Mouse (Mus musculus) CH12.LX (cell line): ENCODE data around the gene Pef1. TPM values are rescaled to one million over a fixed set of nuclear protein-coding genes. Genes with fewer than 3 reads are reported as not detected.

ENCODE experiments used
- DNase-seq: peaks from one replicate; pipeline ENCODE4 v3.0.0-alpha.2; 2013; ENCODE audit errors: extremely low read depth
- H3K27ac ChIP-seq: 2 replicates; pipeline ENCODE4 v1.5.1; 2012; ENCODE audit warnings: low read depth, mild to moderate bottlenecking, control low read depth, moderate library complexity; ENCODE audit not compliant: insufficient read depth
- H3K27me3 ChIP-seq: replicated peaks from 2 replicates; pipeline ENCODE3; 2012; ENCODE audit warnings: inconsistent platforms
- H3K36me3 ChIP-seq, 2 experiments: replicated peaks in 1 of 2; 2 replicates each; pipeline versions ENCODE3 to v1.6.1; 2012; ENCODE audit warnings: inconsistent platforms in 1 of 2, low read length in 1 of 2, mild to moderate bottlenecking in 1 of 2, mixed read lengths in 1 of 2, moderate library complexity in 1 of 2; ENCODE audit not compliant: control insufficient read depth in 1 of 2, insufficient read depth in 1 of 2
- H3K4me1 ChIP-seq, 2 experiments: 2 replicates each; pipeline ENCODE4 v1.6.1; 2012; ENCODE audit warnings: inconsistent platforms in 1 of 2, moderate library complexity in 1 of 2; ENCODE audit not compliant: insufficient read depth in 2 of 2, control insufficient read depth in 1 of 2
- H3K4me2 ChIP-seq: 2 replicates; pipeline ENCODE4 v1.6.1; 2012; ENCODE audit warnings: low read depth, mild to moderate bottlenecking, control low read depth; ENCODE audit not compliant: poor library complexity, insufficient read depth, severe bottlenecking
- H3K4me3 ChIP-seq, 3 experiments: fragments of 150-350 bp in 1 of 3; sonication (generic) in 1 of 3; replicated peaks in 1 of 3; 2 replicates each; pipeline versions ENCODE3 to v1.5.1; 2011 to 2012; ENCODE audit warnings: low read depth in 2 of 3, low read length in 2 of 3, mild to moderate bottlenecking in 2 of 3, moderate library complexity in 2 of 3, control low read depth in 1 of 3, improper control_type of control experiment in 1 of 3, inconsistent platforms in 1 of 3, mixed read lengths in 1 of 3; ENCODE audit not compliant: poor library complexity in 1 of 3
- H3K79me2 ChIP-seq: replicated peaks from 2 replicates; pipeline ENCODE4 v1.6.1; 2012; ENCODE audit warnings: mild to moderate bottlenecking, moderate library complexity; ENCODE audit not compliant: control insufficient read depth, poor library complexity, insufficient read depth, severe bottlenecking; ENCODE audit errors: extremely low read depth
- H3K9ac ChIP-seq: 2 replicates; pipeline ENCODE4 v1.6.1; 2012; ENCODE audit warnings: low read depth, mild to moderate bottlenecking, control low read depth, moderate library complexity; ENCODE audit not compliant: insufficient read depth
- H3K9me3 ChIP-seq: replicated peaks from 2 replicates; pipeline ENCODE3; 2012; ENCODE audit warnings: low read length, inconsistent platforms, mixed read lengths
- BHLHE40 ChIP-seq: IDR thresholded peaks from 2 replicates; pipeline ENCODE4 v1.6.1; 2011; ENCODE audit warnings: mild to moderate bottlenecking, low read depth, low read length, improper control_type of control experiment
- CHD1 ChIP-seq: IDR thresholded peaks from 2 replicates; pipeline ENCODE4 v1.6.1; 2012; ENCODE audit warnings: low read depth, low read length, improper control_type of control experiment, inconsistent platforms
- CHD2 ChIP-seq: IDR thresholded peaks from 2 replicates; pipeline ENCODE4 v1.6.1; 2011; ENCODE audit warnings: low read length, improper control_type of control experiment
- CTCF ChIP-seq, 2 experiments: IDR thresholded peaks in 1 of 2; conservative IDR thresholded peaks in 1 of 2; 2 replicates each; pipeline ENCODE4 v1.5.1; 2011 to 2012; ENCODE audit warnings: low read depth in 2 of 2, low read length in 2 of 2, improper control_type of control experiment in 1 of 2, inconsistent platforms in 1 of 2, mild to moderate bottlenecking in 1 of 2, moderate library complexity in 1 of 2
- E2F4 ChIP-seq: IDR thresholded peaks from 2 replicates; pipeline ENCODE4 v1.6.1; 2011; ENCODE audit warnings: low read depth, low read length, improper control_type of control experiment; ENCODE audit not compliant: insufficient replicate concordance
- ELF1 ChIP-seq: IDR thresholded peaks from 2 replicates; pipeline ENCODE4 v1.6.1; 2014; ENCODE audit warnings: low read depth, mild to moderate bottlenecking, inconsistent platforms, low read length, improper control_type of control experiment
- ETS1 ChIP-seq: conservative IDR thresholded peaks from 2 replicates; pipeline ENCODE4 v1.6.1; 2012; ENCODE audit warnings: low read depth, mild to moderate bottlenecking, inconsistent platforms, low read length, improper control_type of control experiment, moderate library complexity
- HCFC1 ChIP-seq: IDR thresholded peaks from 2 replicates; pipeline ENCODE4 v1.6.1; 2012; ENCODE audit warnings: low read depth, mild to moderate bottlenecking, inconsistent platforms, low read length, improper control_type of control experiment
- IRF4 ChIP-seq: IDR thresholded peaks from 2 replicates; pipeline ENCODE4 v1.6.1; 2014; ENCODE audit warnings: low read depth, mild to moderate bottlenecking, inconsistent platforms, low read length, improper control_type of control experiment
- JUN ChIP-seq: IDR thresholded peaks from 2 replicates; pipeline ENCODE4 v1.6.1; 2011; ENCODE audit warnings: low read depth, mild to moderate bottlenecking, low read length, improper control_type of control experiment, moderate library complexity; ENCODE audit not compliant: insufficient read depth
- MAZ ChIP-seq: IDR thresholded peaks from 2 replicates; pipeline ENCODE4 v1.6.1; 2012; ENCODE audit warnings: low read depth, mild to moderate bottlenecking, inconsistent platforms, low read length, improper control_type of control experiment, moderate library complexity
- MXI1 ChIP-seq: IDR thresholded peaks from 2 replicates; pipeline ENCODE4 v1.6.1; 2011; ENCODE audit warnings: mild to moderate bottlenecking, low read depth, low read length, improper control_type of control experiment
- NELFE ChIP-seq: IDR thresholded peaks from 2 replicates; pipeline ENCODE4 v1.6.1; 2011; ENCODE audit warnings: low read depth, low read length, improper control_type of control experiment
- POLR2A ChIP-seq: IDR thresholded peaks from 2 replicates; pipeline ENCODE4 v1.6.1; 2011; ENCODE audit warnings: low read depth, mild to moderate bottlenecking, improper control_type of control experiment, low read length
- POLR2AphosphoS2 ChIP-seq: IDR thresholded peaks from 2 replicates; pipeline ENCODE4 v1.6.1; 2011; ENCODE audit warnings: low read depth, low read length, improper control_type of control experiment
- RAD21 ChIP-seq: IDR thresholded peaks from 2 replicates; pipeline ENCODE4 v1.6.1; 2011; ENCODE audit warnings: low read depth, mild to moderate bottlenecking, low read length, improper control_type of control experiment, moderate library complexity
- RCOR1 ChIP-seq: conservative IDR thresholded peaks from 2 replicates; pipeline ENCODE4 v1.6.1; 2012; ENCODE audit warnings: low read depth, mild to moderate bottlenecking, inconsistent platforms, low read length, improper control_type of control experiment
- SIN3A ChIP-seq: IDR thresholded peaks from 2 replicates; pipeline ENCODE4 v1.6.1; 2012; ENCODE audit warnings: low read length, improper control_type of control experiment, inconsistent platforms
- SMC3 ChIP-seq: IDR thresholded peaks from 2 replicates; pipeline ENCODE4 v1.6.1; 2011; ENCODE audit warnings: low read depth, low read length, improper control_type of control experiment
- TCF12 ChIP-seq: IDR thresholded peaks from 2 replicates; pipeline ENCODE4 v1.6.1; 2014; ENCODE audit warnings: low read depth, mild to moderate bottlenecking, inconsistent platforms, low read length, improper control_type of control experiment
- UBTF ChIP-seq: IDR thresholded peaks from 2 replicates; pipeline ENCODE4 v1.6.1; 2012; ENCODE audit warnings: low read depth, mild to moderate bottlenecking, inconsistent platforms, low read length, improper control_type of control experiment, moderate library complexity
- ZKSCAN1 ChIP-seq: IDR thresholded peaks from 2 replicates; pipeline ENCODE4 v1.6.1; 2012; ENCODE audit warnings: low read depth, inconsistent platforms, low read length, improper control_type of control experiment, borderline replicate concordance
- ZMIZ1 ChIP-seq: IDR thresholded peaks from 2 replicates; pipeline ENCODE4 v1.6.1; 2012; ENCODE audit warnings: low read depth, mild to moderate bottlenecking, inconsistent platforms, low read length, improper control_type of control experiment
- dilution Hi-C: fragments of 300-500 bp; cut with MboI; formaldehyde crosslinking; loops from 2 replicates; pipeline ENCODE4 v1.14.3; 2020; ENCODE audit warnings: low sequenced_read_pairs; ENCODE audit not compliant: extremely low pct_unique_long_range_greater_than_20kb, extremely low pct_ligation_motif_present
- in situ Hi-C: fragments of 300-500 bp; cut with MboI; formaldehyde crosslinking; loops from 3 replicates; pipeline ENCODE4 v1.14.3; 2019; ENCODE audit warnings: low sequenced_read_pairs, low pct_ligation_motif_present, low pct_unique_long_range_greater_than_20kb, mixed read lengths
- polyA plus RNA-seq: library from polyadenylated mRNA; unstranded; fragments of >175 nt; gene quantifications from 2 replicates; pipeline ENCODE4 v1.2.1, GENCODE M21; 2012; ENCODE audit warnings: low read depth; ENCODE audit not compliant: insufficient read length
- total RNA-seq, 2 experiments: library from RNA; depleted of rRNA; stranded (reverse); fragments of 300-350 nt in 1 of 2; fragments of >200 nt in 1 of 2; gene quantifications; 2 replicates each; pipeline ENCODE4 v1.2.3; 2012 to 2014

Gene Pef1
- total and polyA plus RNA-seq, 3 experiments: 26.2 to 38.6 (median 32.5) TPM

GRCm38 (mm10) chr4:130125164-130125563 is 22.8 kb downstream of the Pef1 start:
- Histone ChIP-seq H3K27ac (no peak overlapping the region), H3K4me1 (no peaks in the 10 kb centered on the region), H3K4me3 (no peak overlapping the region), H3K79me2 (no peaks in the 10 kb centered on the region), H3K9ac (no peak overlapping the region), H3K27me3 (no peaks in the 10 kb centered on the region), H3K36me3 (peaks cover 59 to 82% of the 10 kb centered on the region in 2 experiments), H3K9me3 (no peaks in the 10 kb centered on the region), H3K4me2 (no peak overlapping the region)
- TF ChIP-seq RAD21 (no peak), SMC3 (no peak), CHD1 (no peak), SIN3A (no peak), ETS1 (no peak), RCOR1 (no peak), JUN (no peak), CTCF (conservative IDR thresholded peaks at IDR 0.05 in 1 of 2, IDR thresholded peaks at IDR 0.05 in 1 of 2; ENCODE audit: low read depth in 2 of 2, low read length in 2 of 2) (no peak), UBTF (no peak), ZKSCAN1 (no peak), POLR2A (no peak), POLR2AphosphoS2 (no peak), E2F4 (no peak), CHD2 (no peak), ZMIZ1 (no peak), MXI1 (no peak), IRF4 (no peak), MAZ (no peak), HCFC1 (no peak), NELFE (no peak)
- in situ Hi-C loops (no loop called here), dilution Hi-C loops (no loop called here)
- no peak for DNase-seq

- H3K9me3 ChIP-seq: no peaks in the 10 kb centered on the region
- no peaks in the 10 kb centered on the region for H3K4me1 ChIP-seq
- no peak overlapping the region for H3K4me2 ChIP-seq
- H3K9ac ChIP-seq: no peak overlapping the region
- dilution Hi-C loops: no loop called here
- no peak for DNase-seq
- no peak for TF ChIP-seq ELF1
- no peak for TF ChIP-seq CHD1
- no peak for TF ChIP-seq JUN
- TF ChIP-seq BHLHE40: no peak
- no peak for TF ChIP-seq TCF12
- TF ChIP-seq MXI1: no peak
- TF ChIP-seq, all 38 proteins: peak for 0
- no peak overlapping the region for H3K4me3 ChIP-seq
- no peak overlapping the region for H3K27ac ChIP-seq
- no peaks in the 10 kb centered on the region for H3K79me2 ChIP-seq
- in situ Hi-C loops: no loop called here
- no peaks in the 10 kb centered on the region for H3K27me3 ChIP-seq
- H3K36me3 ChIP-seq: peaks cover 59 to 75% of the 10 kb centered on the region in 2 experiments
These were observed 23.6 kb downstream of the Pef1 start for GRCm38 (mm10) chr4:130125935-130126334.
